Mouse (Mus musculus) CH12.LX (cell line): ENCODE results near the gene Zdhhc24. TPM values are rescaled to one million over a fixed set of nuclear protein-coding genes. Genes with fewer than 3 reads are reported as not detected.

Experiments
- DNase-seq: peaks from one replicate; pipeline ENCODE4 v3.0.0-alpha.2; 2013; ENCODE audit errors: extremely low read depth
- H3K27ac ChIP-seq: 2 replicates; pipeline ENCODE4 v1.5.1; 2012; ENCODE audit warnings: low read depth, mild to moderate bottlenecking, control low read depth, moderate library complexity; ENCODE audit not compliant: insufficient read depth
- H3K27me3 ChIP-seq: replicated peaks from 2 replicates; pipeline ENCODE3; 2012; ENCODE audit warnings: inconsistent platforms
- H3K36me3 ChIP-seq, 2 experiments: replicated peaks in 1 of 2; 2 replicates each; pipeline versions ENCODE3 to v1.6.1; 2012; ENCODE audit warnings: inconsistent platforms in 1 of 2, low read length in 1 of 2, mild to moderate bottlenecking in 1 of 2, mixed read lengths in 1 of 2, moderate library complexity in 1 of 2; ENCODE audit not compliant: control insufficient read depth in 1 of 2, insufficient read depth in 1 of 2
- H3K4me1 ChIP-seq, 2 experiments: 2 replicates each; pipeline ENCODE4 v1.6.1; 2012; ENCODE audit warnings: inconsistent platforms in 1 of 2, moderate library complexity in 1 of 2; ENCODE audit not compliant: insufficient read depth in 2 of 2, control insufficient read depth in 1 of 2
- H3K4me2 ChIP-seq: 2 replicates; pipeline ENCODE4 v1.6.1; 2012; ENCODE audit warnings: low read depth, mild to moderate bottlenecking, control low read depth; ENCODE audit not compliant: poor library complexity, insufficient read depth, severe bottlenecking
- H3K4me3 ChIP-seq, 3 experiments: fragments of 150-350 bp in 1 of 3; sonication (generic) in 1 of 3; replicated peaks in 1 of 3; 2 replicates each; pipeline versions ENCODE3 to v1.5.1; 2011 to 2012; ENCODE audit warnings: low read depth in 2 of 3, low read length in 2 of 3, mild to moderate bottlenecking in 2 of 3, moderate library complexity in 2 of 3, control low read depth in 1 of 3, improper control_type of control experiment in 1 of 3, inconsistent platforms in 1 of 3, mixed read lengths in 1 of 3; ENCODE audit not compliant: poor library complexity in 1 of 3
- H3K79me2 ChIP-seq: replicated peaks from 2 replicates; pipeline ENCODE4 v1.6.1; 2012; ENCODE audit warnings: mild to moderate bottlenecking, moderate library complexity; ENCODE audit not compliant: control insufficient read depth, poor library complexity, insufficient read depth, severe bottlenecking; ENCODE audit errors: extremely low read depth
- H3K9ac ChIP-seq: 2 replicates; pipeline ENCODE4 v1.6.1; 2012; ENCODE audit warnings: low read depth, mild to moderate bottlenecking, control low read depth, moderate library complexity; ENCODE audit not compliant: insufficient read depth
- H3K9me3 ChIP-seq: replicated peaks from 2 replicates; pipeline ENCODE3; 2012; ENCODE audit warnings: low read length, inconsistent platforms, mixed read lengths
- BHLHE40 ChIP-seq: IDR thresholded peaks from 2 replicates; pipeline ENCODE4 v1.6.1; 2011; ENCODE audit warnings: mild to moderate bottlenecking, low read depth, low read length, improper control_type of control experiment
- CHD1 ChIP-seq: IDR thresholded peaks from 2 replicates; pipeline ENCODE4 v1.6.1; 2012; ENCODE audit warnings: low read depth, low read length, improper control_type of control experiment, inconsistent platforms
- CHD2 ChIP-seq: IDR thresholded peaks from 2 replicates; pipeline ENCODE4 v1.6.1; 2011; ENCODE audit warnings: low read length, improper control_type of control experiment
- E2F4 ChIP-seq: IDR thresholded peaks from 2 replicates; pipeline ENCODE4 v1.6.1; 2011; ENCODE audit warnings: low read depth, low read length, improper control_type of control experiment; ENCODE audit not compliant: insufficient replicate concordance
- HCFC1 ChIP-seq: IDR thresholded peaks from 2 replicates; pipeline ENCODE4 v1.6.1; 2012; ENCODE audit warnings: low read depth, mild to moderate bottlenecking, inconsistent platforms, low read length, improper control_type of control experiment
- JUND ChIP-seq: conservative IDR thresholded peaks from 2 replicates; pipeline ENCODE4 v1.6.1; 2011; ENCODE audit warnings: low read depth, low read length, improper control_type of control experiment
- MAX ChIP-seq: IDR thresholded peaks from 2 replicates; pipeline ENCODE4 v1.6.1; 2011; ENCODE audit warnings: low read length, improper control_type of control experiment
- MAZ ChIP-seq: IDR thresholded peaks from 2 replicates; pipeline ENCODE4 v1.6.1; 2012; ENCODE audit warnings: low read depth, mild to moderate bottlenecking, inconsistent platforms, low read length, improper control_type of control experiment, moderate library complexity
- MEF2A ChIP-seq: IDR thresholded peaks from 2 replicates; pipeline ENCODE4 v1.6.1; 2014; ENCODE audit warnings: low read depth, mild to moderate bottlenecking, inconsistent platforms, low read length, improper control_type of control experiment, borderline replicate concordance
- NELFE ChIP-seq: IDR thresholded peaks from 2 replicates; pipeline ENCODE4 v1.6.1; 2011; ENCODE audit warnings: low read depth, low read length, improper control_type of control experiment
- NRF1 ChIP-seq: IDR thresholded peaks from 2 replicates; pipeline ENCODE4 v1.6.1; 2014; ENCODE audit warnings: low read depth, mild to moderate bottlenecking, inconsistent platforms, low read length, improper control_type of control experiment, moderate library complexity
- POLR2A ChIP-seq: IDR thresholded peaks from 2 replicates; pipeline ENCODE4 v1.6.1; 2011; ENCODE audit warnings: low read depth, mild to moderate bottlenecking, improper control_type of control experiment, low read length
- POLR2AphosphoS2 ChIP-seq: IDR thresholded peaks from 2 replicates; pipeline ENCODE4 v1.6.1; 2011; ENCODE audit warnings: low read depth, low read length, improper control_type of control experiment
- SIN3A ChIP-seq: IDR thresholded peaks from 2 replicates; pipeline ENCODE4 v1.6.1; 2012; ENCODE audit warnings: low read length, improper control_type of control experiment, inconsistent platforms
- SMC3 ChIP-seq: IDR thresholded peaks from 2 replicates; pipeline ENCODE4 v1.6.1; 2011; ENCODE audit warnings: low read depth, low read length, improper control_type of control experiment
- TCF12 ChIP-seq: IDR thresholded peaks from 2 replicates; pipeline ENCODE4 v1.6.1; 2014; ENCODE audit warnings: low read depth, mild to moderate bottlenecking, inconsistent platforms, low read length, improper control_type of control experiment
- UBTF ChIP-seq: IDR thresholded peaks from 2 replicates; pipeline ENCODE4 v1.6.1; 2012; ENCODE audit warnings: low read depth, mild to moderate bottlenecking, inconsistent platforms, low read length, improper control_type of control experiment, moderate library complexity
- USF1 ChIP-seq: IDR thresholded peaks from 2 replicates; pipeline ENCODE4 v1.6.1; 2014; ENCODE audit warnings: low read depth, mild to moderate bottlenecking, inconsistent platforms, low read length, improper control_type of control experiment
- ZKSCAN1 ChIP-seq: IDR thresholded peaks from 2 replicates; pipeline ENCODE4 v1.6.1; 2012; ENCODE audit warnings: low read depth, inconsistent platforms, low read length, improper control_type of control experiment, borderline replicate concordance
- ZMIZ1 ChIP-seq: IDR thresholded peaks from 2 replicates; pipeline ENCODE4 v1.6.1; 2012; ENCODE audit warnings: low read depth, mild to moderate bottlenecking, inconsistent platforms, low read length, improper control_type of control experiment
- dilution Hi-C: fragments of 300-500 bp; cut with MboI; formaldehyde crosslinking; loops from 2 replicates; pipeline ENCODE4 v1.14.3; 2020; ENCODE audit warnings: low sequenced_read_pairs; ENCODE audit not compliant: extremely low pct_unique_long_range_greater_than_20kb, extremely low pct_ligation_motif_present
- in situ Hi-C: fragments of 300-500 bp; cut with MboI; formaldehyde crosslinking; loops from 3 replicates; pipeline ENCODE4 v1.14.3; 2019; ENCODE audit warnings: low sequenced_read_pairs, low pct_ligation_motif_present, low pct_unique_long_range_greater_than_20kb, mixed read lengths
- polyA plus RNA-seq: library from polyadenylated mRNA; unstranded; fragments of >175 nt; gene quantifications from 2 replicates; pipeline ENCODE4 v1.2.1, GENCODE M21; 2012; ENCODE audit warnings: low read depth; ENCODE audit not compliant: insufficient read length
- total RNA-seq, 2 experiments: library from RNA; depleted of rRNA; stranded (reverse); fragments of 300-350 nt in 1 of 2; fragments of >200 nt in 1 of 2; gene quantifications; 2 replicates each; pipeline ENCODE4 v1.2.3; 2012 to 2014

The Zdhhc24 gene
- total and polyA plus RNA-seq, 3 experiments: 5.0 to 8.0 (median 5.0) TPM

- H3K36me3 ChIP-seq: peaks cover 78 to 96% of the 10 kb centered on the region in 2 experiments
Measured at GRCm38 (mm10) chr19:4915924-4916603, 37.6 kb downstream of the Zdhhc24 start.

DNA sequence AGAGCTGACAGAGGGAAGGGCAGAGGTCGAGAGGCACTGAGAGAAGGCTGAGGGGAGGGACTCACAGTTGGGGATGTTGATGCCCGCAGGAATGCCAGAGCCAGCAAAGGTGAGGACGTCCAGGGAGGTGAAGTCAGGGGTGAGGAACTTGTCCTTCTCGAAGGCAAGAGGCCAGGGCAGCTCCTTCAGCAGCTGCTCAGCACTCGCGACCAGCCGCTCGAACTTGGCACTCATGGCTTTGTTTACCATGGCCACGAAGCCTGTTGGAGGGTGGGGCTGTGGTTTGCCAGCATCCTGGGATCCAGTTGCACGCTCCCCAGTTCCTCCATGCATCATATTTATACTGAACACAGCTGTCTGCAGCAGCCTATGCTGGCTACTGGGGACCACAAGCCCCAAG lies 38.4 kb downstream of the Zdhhc24 start:
- TF ChIP-seq BHLHE40: no peak
- TF ChIP-seq POLR2AphosphoS2: no peak
- no peak for TF ChIP-seq SMC3
- TF ChIP-seq MAZ: no peak
- no peak for TF ChIP-seq NELFE
- no peak for TF ChIP-seq MEF2A
- no peak for TF ChIP-seq USF1
- TF ChIP-seq NRF1: no peak
- TF ChIP-seq POLR2A: no peak
- TF ChIP-seq SIN3A: no peak
- TF ChIP-seq ZMIZ1: no peak
- TF ChIP-seq JUND: no peak
- H3K9ac ChIP-seq: no peak overlapping the region
- DNase-seq: no peak
- H3K4me2 ChIP-seq: no peak overlapping the region
- dilution Hi-C loops: no loop called here
- H3K27ac ChIP-seq: no peak overlapping the region
- no peak overlapping the region for H3K4me3 ChIP-seq
- H3K36me3 ChIP-seq: peaks cover 82 to 96% of the 10 kb centered on the region in 2 experiments
- H3K9me3 ChIP-seq: no peaks in the 10 kb centered on the region
- H3K79me2 ChIP-seq: no peaks in the 10 kb centered on the region
- H3K27me3 ChIP-seq: no peaks in the 10 kb centered on the region
- H3K4me1 ChIP-seq: no peaks in the 10 kb centered on the region
- in situ Hi-C loops: no loop called here

More at GRCm38 (mm10) chr19:4915924-4916603, 37.6 kb downstream of the Zdhhc24 start:
- no peak overlapping the region for H3K4me3 ChIP-seq
- no peak for DNase-seq
- no peaks in the 10 kb centered on the region for H3K27me3 ChIP-seq
- TF ChIP-seq BHLHE40: no peak
- TF ChIP-seq ZKSCAN1: no peak
- no peak for TF ChIP-seq E2F4
- no peaks in the 10 kb centered on the region for H3K79me2 ChIP-seq
- in situ Hi-C loops (no loop called here), dilution Hi-C loops (no loop called here)
- H3K9me3 ChIP-seq: no peaks in the 10 kb centered on the region
- no peak overlapping the region for H3K4me2 ChIP-seq
- no peak overlapping the region for H3K27ac ChIP-seq
- H3K4me1 ChIP-seq: no peaks in the 10 kb centered on the region
- H3K9ac ChIP-seq: no peak overlapping the region

DNA sequence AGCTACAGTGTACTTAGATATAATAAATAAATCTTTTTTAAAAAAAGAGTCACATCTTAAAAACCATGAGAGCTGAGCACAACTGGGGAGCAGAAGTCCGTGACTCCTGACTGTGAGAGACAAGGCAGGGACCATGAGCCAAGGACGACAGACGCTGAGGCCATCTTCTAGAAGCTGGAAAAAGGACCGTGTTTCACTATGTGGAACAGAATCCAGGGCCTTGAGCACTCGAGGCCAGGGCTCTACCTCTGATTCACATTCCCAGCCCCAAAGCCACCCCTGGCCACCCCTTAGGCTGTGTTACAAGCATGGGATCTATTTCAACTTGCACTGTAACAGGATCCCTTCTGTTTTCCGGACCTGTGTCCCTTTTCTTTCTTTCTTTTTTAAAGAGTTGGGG lies 41.2 kb downstream of the Zdhhc24 start:
- dilution Hi-C loops: no loop called here

More for the DNA sequence above, 41.2 kb downstream of the Zdhhc24 start:
- H3K79me2 ChIP-seq: no peaks in the 10 kb centered on the region
- no peaks in the 10 kb centered on the region for H3K27me3 ChIP-seq
- no peak overlapping the region for H3K27ac ChIP-seq
- H3K9ac ChIP-seq: no peak overlapping the region
- in situ Hi-C loops: no loop called here
- peaks cover 83 to 97% of the 10 kb centered on the region in 2 experiments for H3K36me3 ChIP-seq
- H3K4me1 ChIP-seq: peaks cover 0 to 5% of the 10 kb centered on the region in 2 experiments; a peak in 1 of 4 replicates
- H3K4me3 ChIP-seq: no peak overlapping the region
- H3K9me3 ChIP-seq: no peaks in the 10 kb centered on the region
- no peak for DNase-seq
- H3K4me2 ChIP-seq: no peak overlapping the region
- no peak for TF ChIP-seq MAX
- TF ChIP-seq HCFC1: no peak
- no peak for TF ChIP-seq TCF12
- no peak for TF ChIP-seq CHD2
- no peak for TF ChIP-seq ZMIZ1
- no peak for TF ChIP-seq CHD1
- no peak for TF ChIP-seq JUND
- TF ChIP-seq SMC3: no peak
- no peak for TF ChIP-seq UBTF
